Mouse (Mus musculus): ENCODE data around the gene P3h3.
"Not testable (repeated sequence)": the region's sequence is repeated elsewhere in the genome, so short reads cannot be mapped to it uniquely, and the experiment has no call there.

P3h3 gene

DNA sequence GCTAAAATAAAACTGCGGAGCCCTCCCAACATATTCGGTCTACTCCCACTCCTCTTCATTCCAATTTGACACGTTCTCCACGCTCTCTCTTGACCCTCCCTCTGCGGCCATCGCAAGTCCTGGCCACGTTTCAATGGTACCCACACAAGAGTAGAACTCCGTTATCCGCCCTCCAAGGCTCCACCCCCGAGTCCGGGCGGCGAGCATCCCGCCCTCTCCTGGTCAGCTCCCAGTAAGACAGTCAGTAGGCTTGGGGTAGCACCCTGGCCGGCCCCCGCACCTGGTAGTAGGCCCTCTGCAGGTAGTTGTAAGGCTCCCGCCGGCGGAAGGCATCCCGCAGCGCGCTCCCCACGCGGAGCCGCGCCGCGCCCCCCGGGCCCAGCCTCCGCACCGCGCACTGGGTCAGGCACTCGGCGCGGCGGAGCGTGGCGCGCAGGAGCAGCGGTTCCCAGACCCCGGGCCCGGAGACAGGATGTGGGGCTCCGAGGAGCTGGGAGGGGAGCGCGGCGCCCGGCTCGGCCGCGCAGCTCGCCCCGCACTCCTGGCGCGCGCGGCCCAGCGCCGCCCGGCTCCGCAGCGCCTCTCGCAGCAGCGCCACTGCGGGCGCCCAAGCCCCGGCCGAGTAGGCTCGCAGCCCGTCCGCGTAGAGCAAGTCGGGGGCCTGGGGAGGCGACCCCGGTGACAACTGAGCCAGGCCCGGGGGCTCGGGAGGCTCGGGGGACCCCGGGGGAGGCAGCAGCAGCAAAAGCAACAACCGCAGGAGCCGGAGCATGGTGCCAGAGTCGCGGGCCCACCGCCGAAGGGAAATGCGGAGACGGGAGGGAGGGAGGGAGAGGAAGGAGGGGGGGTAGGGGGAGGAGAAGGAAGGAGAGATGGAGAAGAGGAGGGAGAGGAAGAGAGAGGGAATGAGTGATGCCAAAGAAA lies at the start of gene P3h3:
P3h3 (minus strand) TSS at position 837 of the 924 bp plus-strand sequence.
- peak; percentile 74 to 78 for DNase-seq (ENCODE audit: low spot score in 2 of 2)

DNA sequence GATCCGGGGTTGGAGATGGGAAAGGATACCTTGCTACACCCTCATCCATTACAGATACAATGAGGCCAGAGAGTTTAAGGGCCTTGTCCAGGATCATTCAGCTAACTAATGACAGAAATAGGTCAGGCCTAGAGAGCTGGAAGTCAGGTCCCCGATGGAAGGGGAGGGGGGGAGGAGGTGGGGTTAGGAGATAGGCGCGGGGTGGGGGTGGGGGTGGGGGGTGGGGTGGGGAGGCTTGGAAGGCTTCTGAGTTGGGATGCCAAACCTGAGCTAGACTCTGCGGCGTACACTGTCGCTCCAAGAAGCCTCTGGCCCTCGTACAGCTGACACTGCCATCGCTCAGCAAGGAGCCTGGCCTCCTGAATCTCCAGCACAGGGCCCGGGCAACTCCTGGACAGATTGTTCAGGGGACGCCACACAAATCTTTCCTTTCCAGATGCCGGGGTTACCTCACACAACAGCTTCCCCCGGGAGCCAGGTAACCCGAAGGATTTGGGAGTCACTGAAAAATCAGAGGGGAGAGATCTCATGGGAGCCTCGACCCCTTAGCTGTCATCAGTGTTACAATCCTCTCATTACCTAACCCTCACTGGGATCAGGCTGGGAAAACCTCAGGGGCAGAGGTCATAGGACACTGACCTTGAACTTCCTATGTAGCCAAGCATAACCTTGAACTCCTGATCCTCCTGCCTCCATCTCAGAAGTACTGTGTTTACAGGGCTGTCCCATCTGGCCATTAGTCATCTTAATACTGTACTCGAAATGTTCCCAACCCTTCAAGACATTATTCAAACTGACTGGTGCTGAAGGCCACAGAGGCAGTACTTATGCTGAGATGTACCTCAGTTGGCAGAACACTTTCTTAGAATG lies 47.7 kb upstream of the P3h3 start:
- no peak for DNase-seq (ENCODE audit: low spot score in 2 of 2)

DNA sequence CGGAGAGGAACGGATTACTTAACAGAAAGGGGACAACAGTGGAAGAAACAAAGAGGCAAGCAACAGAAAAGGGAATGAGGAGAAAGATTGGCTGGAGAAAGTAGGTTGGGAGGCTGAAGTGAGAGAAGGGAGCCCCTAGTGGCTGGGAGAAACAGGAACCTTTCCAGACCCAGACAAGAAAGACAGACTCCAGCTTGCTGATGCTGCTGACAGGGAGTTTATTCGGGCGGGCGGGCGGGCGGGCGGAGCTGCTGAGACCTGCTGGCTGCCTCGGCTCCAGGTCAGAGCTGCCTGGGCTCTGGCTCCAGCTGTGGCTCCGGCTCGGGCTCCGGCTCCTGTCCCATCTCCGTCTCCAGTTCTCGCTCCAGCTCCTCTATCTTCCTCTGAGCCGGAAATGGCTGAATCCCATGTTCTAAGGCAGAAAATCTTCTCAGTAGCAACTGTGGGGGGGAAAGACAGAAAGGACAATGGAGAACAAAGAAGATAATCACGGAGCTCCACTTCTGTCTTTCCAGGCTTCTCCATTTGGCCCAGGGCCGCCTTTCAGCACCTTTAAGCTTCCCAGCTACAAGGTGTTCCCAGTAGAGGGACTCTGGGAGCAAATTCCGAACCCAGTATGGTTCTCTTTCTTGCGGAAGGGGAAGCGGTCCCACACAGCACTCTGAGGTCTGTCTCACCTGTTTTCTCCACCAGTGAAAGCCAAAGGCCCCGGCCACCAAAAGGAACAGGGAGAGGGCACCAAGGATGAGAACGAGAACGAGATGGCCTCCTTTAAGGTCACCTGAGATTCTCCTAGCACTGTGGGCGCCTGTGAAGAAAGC lies 46.8 kb upstream of the P3h3 start:
- DNase-seq (ENCODE audit: low spot score in 2 of 2) = peak; percentile 67 to 81

DNA sequence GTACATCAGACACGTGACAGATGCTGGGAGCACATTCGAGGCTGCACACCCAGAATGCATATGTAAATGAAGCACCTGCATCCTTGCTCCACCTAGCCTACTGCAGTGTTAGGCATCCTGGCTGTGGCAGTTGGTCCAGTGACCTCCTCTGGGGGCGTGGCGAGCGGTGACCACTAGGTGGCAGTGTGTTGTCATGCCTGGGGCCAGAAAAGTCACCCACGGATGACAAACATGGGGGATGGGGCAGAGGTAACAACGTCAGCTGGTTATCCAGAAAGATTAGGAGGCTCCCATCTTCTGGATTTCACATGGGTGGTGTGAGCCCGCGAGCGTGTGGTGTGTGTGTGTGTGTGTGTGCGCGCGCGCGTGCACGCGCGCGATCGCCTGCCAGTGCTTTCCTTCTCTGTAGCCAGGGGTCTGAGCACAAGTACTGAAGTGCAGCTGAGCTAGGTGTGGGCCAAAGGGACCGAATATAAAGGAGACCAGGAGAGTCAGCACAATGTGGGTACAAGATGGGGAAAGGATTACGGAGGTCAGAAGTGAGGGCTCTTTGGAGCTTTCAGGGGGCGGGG lies 46.1 kb upstream of the P3h3 start:
- DNase-seq (ENCODE audit: low spot score in 2 of 2) = peak; percentile 84 to 86

DNA sequence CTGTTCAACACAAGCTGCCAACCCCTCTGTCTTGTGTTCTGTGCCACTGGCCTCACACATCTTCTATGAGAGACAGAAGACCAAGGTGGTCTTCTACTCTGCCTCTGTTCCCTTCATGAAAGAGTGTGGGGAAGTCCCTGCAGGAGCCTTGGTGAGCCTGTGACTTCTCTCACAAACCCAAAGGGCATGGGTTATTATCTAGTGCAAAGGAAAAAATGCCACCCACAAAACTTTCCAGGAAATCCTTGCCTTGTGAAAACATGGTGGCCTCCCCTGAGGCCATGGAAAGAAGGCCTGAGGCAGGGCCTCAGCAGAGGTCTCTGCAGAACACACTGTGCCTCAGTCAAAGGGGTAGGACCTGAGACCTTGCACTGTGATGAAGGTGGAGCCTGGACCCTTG lies 44.3 kb upstream of the P3h3 start:
- DNase-seq (ENCODE audit: low spot score in 2 of 2) = no peak

DNA sequence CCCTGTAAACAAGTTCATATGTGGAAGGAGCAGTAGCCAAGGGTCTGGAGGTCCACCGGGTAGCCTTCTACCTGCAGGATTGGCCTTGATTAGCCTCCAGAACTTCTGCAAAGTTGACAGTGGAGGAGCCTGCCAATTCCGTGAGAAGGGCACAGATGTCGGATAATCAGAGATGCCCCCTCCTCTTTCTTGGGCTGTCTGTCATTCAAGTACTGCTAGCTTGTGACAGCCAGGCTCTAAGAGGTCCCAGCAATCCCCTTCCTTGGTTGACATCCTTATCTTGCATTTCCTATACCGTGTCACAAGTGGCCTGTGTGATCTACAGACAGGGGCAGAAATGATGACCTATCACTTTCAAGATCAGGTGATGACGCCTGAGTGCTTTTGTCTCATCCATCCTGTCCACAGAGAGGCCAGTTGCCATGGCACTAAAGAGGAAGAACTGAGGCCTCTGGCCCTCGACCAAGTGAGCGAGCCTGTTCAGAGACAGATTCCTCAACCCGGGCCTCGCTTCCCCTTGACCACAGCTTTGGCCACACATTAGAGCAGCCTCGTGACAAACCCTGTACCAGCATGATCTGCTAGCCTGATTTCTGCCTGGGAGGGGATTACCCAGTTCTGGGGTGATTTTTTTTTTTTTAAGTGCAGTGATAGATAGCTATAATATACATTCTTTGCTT lies 43.4 kb upstream of the P3h3 start:
- peak in 1 of 2 experiments; percentile 36 for DNase-seq (ENCODE audit: low spot score in 2 of 2)

DNA sequence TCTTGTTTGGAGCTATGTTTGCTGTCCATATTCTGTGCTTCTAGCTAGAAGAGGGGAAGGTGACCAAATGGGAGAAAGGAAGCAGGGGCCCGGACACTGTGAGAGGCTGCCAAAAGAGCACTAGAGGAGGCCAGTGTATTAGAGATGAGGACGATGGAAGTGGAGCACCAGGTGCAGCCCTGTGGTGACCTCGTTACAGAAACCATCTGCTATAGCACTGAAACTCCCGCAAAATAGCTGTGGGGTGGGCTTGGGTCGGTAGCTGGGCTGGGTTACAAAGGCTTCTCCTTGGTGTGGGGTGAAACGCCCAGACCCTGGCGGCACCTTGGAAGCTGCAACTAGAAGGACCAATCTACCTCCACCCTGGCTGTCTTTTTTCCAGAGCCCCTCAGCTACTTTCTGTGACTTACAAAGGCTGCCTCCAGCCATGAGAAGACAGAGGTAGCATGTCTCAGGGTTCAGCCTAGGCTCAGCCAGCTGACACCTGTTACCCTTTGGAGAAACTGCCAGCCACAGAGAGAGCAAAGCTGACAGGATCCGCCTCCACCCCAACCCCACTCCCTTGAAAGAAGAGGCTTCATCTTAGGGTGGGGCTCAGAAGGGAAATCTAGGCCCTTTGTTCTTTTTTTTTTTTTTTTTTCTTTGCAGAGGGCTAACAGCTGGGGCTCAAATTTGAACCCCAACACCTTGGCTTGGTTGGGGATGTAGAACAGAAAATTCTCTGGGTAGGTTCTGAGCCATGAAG lies 42.7 kb upstream of the P3h3 start:
- no peak for DNase-seq (ENCODE audit: low spot score in 2 of 2)

DNA sequence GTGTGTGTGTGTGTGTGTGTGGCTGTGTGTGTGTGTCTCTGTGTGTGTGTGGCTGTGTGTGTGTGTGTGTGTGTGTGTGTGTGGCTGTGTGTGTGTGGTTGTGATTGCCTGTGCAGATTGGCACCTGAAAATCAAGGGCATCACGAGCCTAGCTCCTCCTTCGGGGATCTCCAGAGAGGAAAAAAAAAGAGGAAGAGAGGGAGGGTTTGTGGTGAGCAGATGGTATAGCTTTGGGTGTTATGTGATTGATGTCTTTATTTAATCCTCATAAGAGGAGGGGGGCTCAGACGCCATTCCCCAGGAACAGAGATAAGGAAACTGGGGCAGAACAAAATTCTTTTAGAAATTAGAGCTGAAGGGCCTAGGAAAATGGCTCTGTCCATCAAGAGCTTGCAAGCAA lies 40.8 kb upstream of the P3h3 start:
- no peak for DNase-seq (ENCODE audit: low spot score in 2 of 2)

DNA sequence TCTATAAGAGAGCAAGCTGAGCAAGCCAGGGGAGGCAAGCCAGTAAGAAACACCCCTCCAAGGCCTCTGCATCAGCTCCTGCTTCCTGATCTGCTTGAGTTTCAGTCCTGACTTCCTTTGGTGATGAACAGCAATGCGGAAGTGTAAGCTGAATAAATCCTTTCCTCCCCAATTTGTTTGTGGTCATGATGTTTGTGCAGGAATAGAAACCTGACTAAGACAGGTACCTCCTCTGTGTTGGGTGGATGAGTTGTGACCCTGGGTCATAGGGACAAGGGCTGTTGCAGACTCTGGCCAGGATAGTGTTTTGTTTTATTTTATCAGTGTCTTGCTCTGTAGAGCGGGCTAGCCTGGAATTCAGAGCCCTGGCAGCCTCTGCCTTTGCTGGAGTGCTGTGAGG lies 36.6 kb upstream of the P3h3 start:
- DNase-seq (ENCODE audit: low spot score in 2 of 2) = not testable (repeated sequence)

DNA sequence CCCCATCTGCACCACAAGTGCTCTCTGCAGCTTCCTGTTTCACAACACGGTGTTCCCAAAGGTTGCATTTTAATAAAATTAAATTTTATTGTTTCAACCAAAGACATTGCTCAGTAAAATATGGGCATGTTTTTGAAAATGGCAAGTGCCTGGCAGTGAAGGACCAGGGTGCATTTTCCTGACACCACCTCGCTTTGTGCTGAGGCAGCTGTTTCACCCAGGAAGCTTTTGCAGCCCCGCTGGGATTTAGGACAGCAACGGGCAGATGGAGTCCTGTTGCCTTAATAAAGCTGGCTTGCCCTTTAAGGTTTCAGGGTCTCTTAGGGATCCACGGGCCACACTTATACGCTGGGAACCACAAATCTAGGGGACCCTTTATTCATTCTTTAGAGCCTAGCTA lies 33.4 kb upstream of the P3h3 start:
- DNase-seq (ENCODE audit: low spot score in 2 of 2) = no peak

DNA sequence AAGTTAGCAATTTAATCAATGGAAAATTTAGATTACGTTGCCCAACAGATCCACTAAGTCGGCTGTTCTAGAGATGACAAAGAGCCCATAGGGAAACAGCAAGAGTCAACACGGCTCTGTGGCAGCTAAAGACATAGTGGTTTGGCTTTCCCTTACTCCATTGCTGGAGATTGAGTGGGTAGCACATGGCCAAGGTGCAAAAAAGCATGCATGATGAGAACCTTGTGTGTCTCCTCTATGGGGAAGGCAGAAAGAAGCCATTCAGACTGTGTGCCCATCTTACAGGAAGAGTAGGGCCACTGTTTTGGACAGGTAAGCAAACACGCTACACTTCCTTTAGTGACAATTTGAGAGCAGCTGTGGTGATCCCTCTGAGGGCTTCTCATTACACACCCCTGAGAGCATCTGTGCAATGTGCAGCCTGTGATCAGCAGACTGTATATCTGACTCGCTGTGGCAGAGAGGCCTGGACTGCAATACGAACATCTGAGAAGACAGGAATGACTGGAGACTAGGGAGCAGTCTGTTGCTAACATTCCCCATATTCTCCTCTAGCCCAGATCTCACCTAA lies 31.1 kb upstream of the P3h3 start:
- no peak for DNase-seq (ENCODE audit: low spot score in 2 of 2)

DNA sequence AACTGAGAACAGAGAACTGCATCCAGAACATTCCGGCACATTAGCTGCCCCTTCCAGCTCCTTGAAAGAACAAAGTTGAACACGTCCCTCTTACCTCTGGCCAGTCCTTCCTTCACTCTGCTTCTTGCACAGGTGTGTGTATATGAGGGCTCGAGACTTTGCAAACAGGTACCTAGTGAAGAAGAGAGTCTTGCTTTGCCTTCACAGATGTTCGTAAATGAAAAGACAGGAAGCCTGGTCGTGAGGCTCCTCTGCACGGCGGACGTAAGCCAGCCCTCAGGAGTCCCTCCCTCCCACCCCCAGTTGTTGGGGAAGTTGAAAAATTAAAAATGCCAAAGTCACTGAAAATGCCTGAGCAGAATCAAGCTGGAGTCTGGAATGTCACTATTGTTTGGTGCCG lies 30.4 kb upstream of the P3h3 start, which contains the start of gene Cd4:
Cd4 (minus strand) TSS at position 236 of the 400 bp plus-strand sequence.
- DNase-seq (ENCODE audit: low spot score in 2 of 2) = no peak

DNA sequence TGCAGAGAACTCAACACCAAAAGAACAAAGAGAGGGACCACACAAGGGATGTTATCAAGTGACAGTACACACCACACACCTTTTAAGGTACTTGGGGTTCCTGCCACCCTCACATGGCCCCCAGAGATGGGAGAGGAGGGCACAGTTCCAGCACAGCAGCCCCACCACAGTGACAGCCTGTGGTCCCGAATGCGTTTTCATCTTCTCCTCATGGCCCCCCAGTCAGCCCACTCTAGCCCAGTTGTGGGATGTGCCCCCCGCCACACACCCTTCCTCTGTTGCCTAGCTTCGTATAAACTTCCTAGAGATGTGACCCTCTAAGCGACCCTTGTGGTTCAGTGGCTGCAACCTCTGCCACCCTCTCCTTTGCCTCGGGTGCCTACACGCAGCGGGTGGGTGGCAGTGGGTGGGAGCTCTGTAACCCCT lies 28.4 kb upstream of the P3h3 start:
- no peak for DNase-seq (ENCODE audit: low spot score in 2 of 2)

DNA sequence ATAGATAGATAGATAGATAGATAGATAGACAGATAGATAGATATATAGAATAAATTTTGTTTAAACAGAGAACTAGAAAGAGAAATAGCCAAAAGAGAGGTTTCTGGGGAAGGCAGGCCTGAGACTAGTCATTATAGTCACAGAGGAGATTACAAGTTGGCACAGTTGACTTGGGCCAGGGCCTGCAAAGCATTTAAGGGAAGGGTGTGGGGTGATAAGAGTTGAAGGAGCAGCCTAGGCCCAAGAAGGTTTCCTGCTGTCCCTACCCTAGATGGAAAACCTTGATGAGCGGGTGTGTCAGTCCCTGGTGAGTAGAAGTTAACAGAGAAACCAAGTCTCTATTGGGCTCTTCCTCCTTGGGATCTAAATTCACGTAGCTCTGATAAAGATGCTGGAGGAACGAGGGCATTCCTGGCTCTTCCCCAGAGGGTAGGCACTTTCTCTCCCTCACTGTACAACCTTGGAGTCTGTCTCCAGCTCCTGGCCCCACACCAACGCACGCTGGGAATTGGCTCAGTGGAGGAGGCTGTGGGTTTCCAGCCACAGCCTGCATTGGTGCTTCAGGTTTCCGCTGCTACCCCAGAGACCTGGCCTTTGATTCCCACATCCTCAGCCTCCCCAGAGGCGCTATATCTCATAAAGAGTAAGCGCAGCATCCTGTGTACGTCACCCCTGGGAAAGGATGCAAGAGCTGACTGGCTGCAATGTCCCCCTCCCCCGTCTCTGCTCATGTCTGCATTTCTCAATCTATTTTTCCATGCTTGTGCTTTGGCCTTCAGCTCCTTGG lies 27.4 kb upstream of the P3h3 start:
- DNase-seq (ENCODE audit: low spot score in 2 of 2) = no peak

DNA sequence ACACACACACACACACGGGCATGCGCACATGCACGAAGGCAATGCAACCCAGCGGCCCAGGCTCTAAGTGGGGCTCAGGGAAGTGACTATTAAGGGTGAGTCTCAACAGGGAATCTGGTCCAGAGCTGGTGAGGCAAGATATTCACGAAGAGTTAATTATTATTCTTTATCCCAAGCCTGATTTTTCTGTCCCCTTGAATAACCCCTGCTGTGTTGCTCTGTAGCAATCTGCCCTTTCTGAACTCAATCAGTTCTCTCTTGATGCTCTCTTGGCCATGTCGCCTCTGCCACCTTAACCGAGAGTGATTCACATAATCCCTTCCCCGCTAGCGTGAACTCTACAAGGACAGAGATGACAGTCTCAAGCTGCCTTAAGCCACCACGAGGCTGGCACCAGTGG lies 25.8 kb upstream of the P3h3 start:
- DNase-seq (ENCODE audit: low spot score in 2 of 2) = no peak

DNA sequence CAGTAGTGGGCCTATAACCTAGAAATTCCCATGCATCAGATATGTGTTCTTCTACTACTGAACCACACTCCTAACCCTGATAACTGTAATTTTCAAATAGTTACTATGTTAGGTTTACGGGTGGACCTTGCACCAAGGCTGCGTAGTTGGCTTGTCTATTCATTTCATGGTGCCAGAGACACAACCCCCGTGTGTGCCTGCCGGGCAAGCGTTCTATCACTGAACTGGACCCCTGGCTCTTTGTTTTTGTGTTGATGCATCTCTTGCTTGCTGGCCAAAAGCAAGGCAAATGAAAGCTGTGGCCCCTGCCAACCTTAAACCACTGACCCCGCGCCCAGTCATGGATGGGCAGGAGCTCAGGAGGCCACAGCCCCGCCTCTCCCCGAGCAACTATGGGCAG lies 24.3 kb upstream of the P3h3 start:
- DNase-seq (ENCODE audit: low spot score in 2 of 2) = no peak

DNA sequence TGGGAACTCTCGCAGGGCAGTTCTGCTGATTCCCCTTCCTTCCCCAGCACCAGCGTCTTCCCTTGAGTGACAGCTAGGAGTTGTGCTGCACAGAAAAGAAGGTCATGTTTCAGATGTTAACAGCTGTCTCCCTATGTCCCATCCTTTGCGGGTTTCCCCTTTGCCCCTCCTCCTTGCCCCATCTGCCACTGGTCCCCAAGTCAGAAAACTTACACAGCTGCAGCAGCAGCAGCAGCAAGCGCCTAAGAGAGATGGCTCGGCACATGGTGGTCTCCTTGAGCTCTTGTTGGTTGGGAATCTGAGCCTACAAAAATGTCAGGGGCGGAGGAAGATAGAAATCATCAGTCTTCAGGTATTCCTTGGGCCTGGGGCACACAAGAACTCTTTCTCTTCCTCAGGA lies 21.8 kb upstream of the P3h3 start:
- DNase-seq (ENCODE audit: low spot score in 2 of 2) = no peak

DNA sequence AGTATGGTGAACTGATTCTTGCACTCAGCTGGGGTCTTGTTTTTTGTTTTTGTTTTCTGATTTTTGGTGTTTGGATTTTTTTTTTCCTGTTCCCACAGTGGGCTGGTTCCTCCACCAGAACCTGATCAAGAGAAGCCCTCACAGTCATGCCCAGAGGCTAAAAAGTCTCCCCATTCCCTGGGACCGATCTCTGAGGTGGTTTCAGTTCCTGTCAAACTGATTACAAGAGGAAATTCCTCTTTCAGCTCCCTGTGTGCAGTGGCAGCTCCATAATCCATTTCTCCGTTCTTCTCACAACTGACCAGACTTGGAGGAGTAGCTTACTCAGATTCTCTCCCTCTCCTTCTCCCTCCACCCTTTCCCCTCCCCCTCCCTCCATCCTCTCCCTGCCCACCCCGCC lies 16.8 kb upstream of the P3h3 start:
- no peak for DNase-seq (ENCODE audit: low spot score in 2 of 2)

DNA sequence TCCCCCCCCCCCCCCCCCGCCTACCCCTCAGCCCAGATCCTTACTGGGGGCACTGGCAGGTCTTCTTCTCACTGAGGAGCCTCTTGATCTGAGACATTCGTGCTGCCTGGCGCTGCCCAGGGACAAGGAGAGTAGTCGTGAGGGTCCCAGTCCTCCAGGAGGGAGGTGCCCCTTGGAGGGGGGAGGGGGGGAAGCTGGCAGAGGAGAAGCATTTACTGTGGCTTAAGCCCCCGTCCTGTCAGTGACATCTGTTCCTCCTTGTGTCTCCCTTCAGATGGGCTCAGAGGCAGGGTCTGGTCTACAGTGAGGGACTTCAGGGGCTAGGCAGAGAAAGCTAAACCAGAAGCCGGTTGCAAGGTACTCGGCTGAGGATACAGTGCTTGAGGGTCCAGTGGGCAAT lies 9.0 kb upstream of the P3h3 start:
- no peak for DNase-seq (ENCODE audit: low spot score in 2 of 2)

Measured in right cerebral cortex, postnatal 36 days (tissue).